Mouse (Mus musculus): Measurements from ENCODE around the gene Crabp2. TPM values are rescaled to one million over a fixed set of nuclear protein-coding genes. Genes with fewer than 3 reads are reported as not detected.

The Crabp2 gene
- polyA plus RNA-seq, 1 experiment from 2014 or later = 50.7 TPM

DNA sequence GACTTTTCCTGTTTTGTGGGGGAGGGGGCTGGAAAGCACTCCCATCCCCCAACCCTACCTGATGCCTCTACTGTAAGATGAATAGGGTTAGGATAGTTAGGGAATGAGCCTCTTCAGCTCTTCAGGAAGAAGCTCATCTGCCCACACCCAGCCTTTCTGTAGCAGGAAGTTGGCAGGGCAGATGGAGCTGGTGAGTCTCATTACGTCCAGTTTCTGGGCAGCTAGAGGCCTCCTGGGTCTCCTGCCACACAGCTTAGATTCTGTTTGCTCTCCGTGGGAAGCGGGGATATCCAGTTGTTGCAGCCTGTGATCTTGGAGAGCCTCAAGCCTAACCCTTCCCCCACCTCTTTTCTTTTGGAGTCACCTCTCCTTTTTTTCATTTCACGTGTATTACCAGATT is 38.6 kb upstream of the Crabp2 start:
- peak overlapping the region; percentile 62 for H3K4me2 ChIP-seq
- no peaks in the 10 kb centered on the region for H3K27me3 ChIP-seq
- peak overlapping the region; percentile 37 for H3K9ac ChIP-seq
- no peak overlapping the region; the same call in 1 of the 2 replicates for H3K4me3 ChIP-seq
- H3K4me1 ChIP-seq (replicated peaks) = peaks cover 42% of the 10 kb centered on the region
- no peaks in the 10 kb centered on the region for H3K9me3 ChIP-seq
- no peak for ATAC-seq (ENCODE audit: low FRiP score, low read depth)
- H3K27ac ChIP-seq (replicated peaks) = peak overlapping the region; percentile 81
- WGBS = 5% methylated on average over 4 of the region's 4 CpGs
- peaks cover 13% of the 10 kb centered on the region for H3K36me3 ChIP-seq

- Histone ChIP-seq H3K36me3 (peaks cover 19% of the 10 kb centered on the region), H3K4me1 (replicated peaks) (peaks cover 42% of the 10 kb centered on the region), H3K9ac (peak overlapping the region; percentile 37), H3K27ac (replicated peaks) (peak overlapping the region; percentile 81), H3K27me3 (no peaks in the 10 kb centered on the region), H3K4me3 (peak overlapping the region; percentile 39), H3K9me3 (no peaks in the 10 kb centered on the region), H3K4me2 (peak overlapping the region; percentile 62)
- WGBS = 4% methylated on average over 12 of the region's 12 CpGs
- 0 out of 2 replicates have a peak, but pooled peaks have one; percentile 9 for ATAC-seq (ENCODE audit: low FRiP score, low read depth)
Observed at GRCm38 (mm10) chr3:87910573-87911141, 37.8 kb upstream of the Crabp2 start.

DNA sequence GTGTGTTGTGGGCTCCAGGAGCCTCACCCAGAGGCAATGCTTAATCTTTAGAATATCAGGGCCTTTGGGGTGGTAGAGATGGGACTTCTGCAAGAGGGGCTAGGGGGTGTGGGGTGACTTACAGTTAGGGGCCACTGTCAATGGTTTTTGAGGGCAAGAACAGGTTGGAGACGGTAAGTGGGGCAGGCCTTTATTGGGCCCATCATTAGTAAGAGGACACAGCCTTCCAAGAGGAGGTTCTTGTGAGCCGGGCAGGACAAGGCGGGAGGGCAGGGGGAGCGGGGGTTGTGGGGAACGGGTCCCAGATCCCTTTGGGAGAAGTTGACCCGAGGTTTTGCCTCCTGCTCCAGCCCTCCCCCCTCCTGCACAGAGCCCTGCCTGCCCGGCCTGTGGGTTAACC is 35.0 kb upstream of the Crabp2 start:
- 79% methylated on average over 7 of the region's 7 CpGs for WGBS
- ATAC-seq (ENCODE audit: low FRiP score, low read depth) = no peak

DNA sequence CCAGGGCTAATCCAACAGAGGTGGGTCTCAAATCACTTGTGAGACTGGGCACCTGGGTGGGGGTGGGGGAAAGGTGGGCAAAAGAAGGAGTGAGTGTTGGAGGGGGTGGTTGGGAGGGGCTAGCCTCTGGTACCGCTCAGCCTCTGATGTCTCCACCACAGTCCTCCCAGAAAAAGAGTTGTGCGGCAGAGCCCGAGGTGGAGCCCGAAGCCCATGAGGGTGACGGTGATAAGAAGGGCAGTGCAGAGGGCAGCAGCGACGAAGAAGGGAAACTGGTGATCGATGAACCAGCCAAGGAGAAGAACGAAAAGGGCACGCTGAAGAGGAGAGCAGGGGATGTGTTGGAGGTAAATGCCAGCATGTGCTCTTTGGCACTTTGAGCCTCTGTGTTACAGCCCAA is 34.6 kb upstream of the Crabp2 start:
- peaks cover 24% of the 10 kb centered on the region for H3K4me1 ChIP-seq (replicated peaks)
- H3K9me3 ChIP-seq = no peaks in the 10 kb centered on the region
- H3K27ac ChIP-seq (replicated peaks) = no peak overlapping the region
- no peak overlapping the region for H3K4me3 ChIP-seq
- ATAC-seq (ENCODE audit: low FRiP score, low read depth) = no peak
- peaks cover 37% of the 10 kb centered on the region for H3K36me3 ChIP-seq
- WGBS = 93% methylated on average over 10 of the region's 10 CpGs
- H3K27me3 ChIP-seq = no peaks in the 10 kb centered on the region
- no peak overlapping the region for H3K9ac ChIP-seq
- no peak overlapping the region for H3K4me2 ChIP-seq

More for the DNA sequence above, 35.0 kb upstream of the Crabp2 start:
- H3K9ac ChIP-seq = no peak overlapping the region
- H3K27ac ChIP-seq (replicated peaks) = no peak overlapping the region
- H3K36me3 ChIP-seq = peaks cover 37% of the 10 kb centered on the region
- no peaks in the 10 kb centered on the region for H3K27me3 ChIP-seq
- no peaks in the 10 kb centered on the region for H3K9me3 ChIP-seq
- H3K4me3 ChIP-seq = no peak overlapping the region
- peaks cover 28% of the 10 kb centered on the region for H3K4me1 ChIP-seq (replicated peaks)
- H3K4me2 ChIP-seq = no peak overlapping the region

- Histone ChIP-seq H3K4me3 (no peak overlapping the region), H3K9me3 (no peaks in the 10 kb centered on the region), H3K4me1 (replicated peaks) (peaks cover 14% of the 10 kb centered on the region), H3K9ac (no peak overlapping the region), H3K27me3 (no peaks in the 10 kb centered on the region), H3K36me3 (peaks cover 40% of the 10 kb centered on the region), H3K27ac (replicated peaks) (no peak overlapping the region), H3K4me2 (no peak overlapping the region)
- WGBS = 84% methylated on average over 1 of the region's 1 CpGs
- ATAC-seq (ENCODE audit: low FRiP score, low read depth) = no peak
Observed at GRCm38 (mm10) chr3:87916990-87917389, 31.5 kb upstream of the Crabp2 start.

- ATAC-seq (ENCODE audit: low FRiP score, low read depth) = no peak
- Histone ChIP-seq H3K9ac (no peak overlapping the region), H3K27ac (replicated peaks) (peak overlapping the region; percentile 57), H3K4me3 (no peak overlapping the region), H3K4me2 (peak overlapping the region; percentile 75), H3K4me1 (replicated peaks) (peaks cover 14% of the 10 kb centered on the region), H3K27me3 (no peaks in the 10 kb centered on the region), H3K9me3 (no peaks in the 10 kb centered on the region), H3K36me3 (peaks cover 56% of the 10 kb centered on the region)
- 97% methylated on average over 1 of the region's 1 CpGs for WGBS
Observed at GRCm38 (mm10) chr3:87918551-87918950, 29.9 kb upstream of the Crabp2 start.

DNA sequence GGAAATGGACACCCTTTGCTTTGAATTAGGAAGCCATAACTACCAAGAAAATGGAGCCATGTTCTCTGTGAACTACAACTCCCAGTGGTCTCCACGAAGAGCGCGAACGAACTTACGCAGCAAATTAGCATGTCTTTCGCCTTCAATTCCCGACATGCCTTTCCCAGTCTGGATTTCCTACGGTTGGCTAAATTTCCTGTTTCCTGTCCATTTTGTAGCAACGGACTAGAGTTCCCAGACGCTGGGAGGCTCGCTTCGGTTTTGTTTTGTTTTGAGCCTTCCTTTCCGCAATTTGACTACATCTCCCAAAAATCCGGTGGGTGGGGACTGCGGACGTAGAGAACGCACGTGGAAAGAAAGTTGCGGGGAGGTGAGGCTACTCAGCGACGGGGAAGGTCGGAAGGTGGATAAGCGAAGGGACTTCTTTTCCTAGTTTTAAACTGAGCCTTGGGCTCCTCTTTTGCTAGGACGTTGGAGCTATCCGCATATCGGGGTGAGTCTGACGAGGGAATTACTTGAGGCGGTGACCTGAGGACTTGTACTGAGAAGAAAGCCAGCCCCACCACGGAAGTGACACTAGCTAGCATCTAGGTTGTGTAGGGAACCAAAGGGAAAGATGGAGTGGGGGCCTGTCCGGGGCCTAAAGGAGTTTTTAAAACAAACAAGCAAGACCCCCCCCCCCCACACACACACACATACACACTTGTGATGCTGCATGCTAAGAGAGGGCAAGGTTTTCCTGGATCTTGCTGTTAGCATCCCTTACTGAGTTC is 28.9 kb upstream of the Crabp2 start, which contains the start of gene Mrpl24:
Mrpl24 (plus strand) TSS at position 171 of the 773 bp plus-strand sequence.
- Histone ChIP-seq H3K27me3 (no peaks in the 10 kb centered on the region), H3K9me3 (no peaks in the 10 kb centered on the region), H3K4me1 (replicated peaks) (peaks cover 14% of the 10 kb centered on the region), H3K4me2 (peak within 1 kb of the TSS; percentile 75), H3K27ac (replicated peaks) (peak within 1 kb of the TSS; percentile 71), H3K36me3 (peaks cover 56% of the 10 kb centered on the region), H3K9ac (peak within 1 kb of the TSS; percentile 51), H3K4me3 (peak within 1 kb of the TSS; percentile 57)
- peak; percentile 88 for ATAC-seq (ENCODE audit: low FRiP score, low read depth)
- under 1% methylated on average over 30 of the region's 30 CpGs for WGBS

DNA sequence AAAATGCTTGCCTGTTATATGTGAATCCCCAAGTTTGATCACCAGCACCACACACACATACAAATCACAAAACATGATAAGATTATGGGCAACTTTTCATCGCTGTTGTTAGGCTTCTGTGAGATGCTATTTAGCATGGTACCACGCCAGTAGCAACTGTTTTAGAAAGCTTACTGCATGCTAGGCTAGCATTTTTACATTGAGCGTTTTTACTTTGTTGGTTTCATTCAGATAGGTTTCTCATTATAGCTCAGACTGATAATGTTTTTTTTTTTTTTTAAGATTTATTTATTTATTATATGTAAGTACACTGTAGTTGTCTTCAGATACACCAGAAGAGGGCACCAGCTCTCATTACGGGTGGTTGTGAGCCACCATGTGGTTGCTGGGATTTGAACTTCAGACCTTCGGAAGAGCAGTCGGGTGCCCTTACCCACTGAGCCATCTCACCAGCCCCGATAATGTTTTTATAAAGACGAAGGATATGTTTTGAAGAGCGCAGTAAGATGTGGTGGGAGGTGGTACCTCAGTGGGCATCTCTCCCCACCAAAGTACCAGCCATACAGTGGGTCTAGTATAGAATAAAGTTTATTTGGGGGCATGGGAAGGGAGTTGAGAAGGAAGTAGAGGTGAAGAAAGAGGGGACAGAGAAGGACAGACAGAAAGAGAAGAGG is 28.1 kb upstream of the Crabp2 start:
- Histone ChIP-seq H3K4me1 (replicated peaks) (peaks cover 14% of the 10 kb centered on the region), H3K36me3 (peaks cover 56% of the 10 kb centered on the region), H3K4me2 (peak overlapping the region; percentile 75), H3K9ac (peak overlapping the region; percentile 51; the same call in 1 of the 2 replicates), H3K27me3 (no peaks in the 10 kb centered on the region), H3K4me3 (peak overlapping the region; percentile 57), H3K9me3 (no peaks in the 10 kb centered on the region), H3K27ac (replicated peaks) (no peak overlapping the region)
- ATAC-seq (ENCODE audit: low FRiP score, low read depth) = no peak
- 69% methylated on average over 9 of the region's 9 CpGs for WGBS

GRCm38 (mm10) chr3:87924996-87925395 is 23.5 kb upstream of the Crabp2 start:
- Histone ChIP-seq H3K4me2 (no peak overlapping the region), H3K36me3 (peaks cover 50% of the 10 kb centered on the region), H3K27me3 (no peaks in the 10 kb centered on the region), H3K4me1 (replicated peaks) (peaks cover 25% of the 10 kb centered on the region), H3K9ac (no peak overlapping the region), H3K4me3 (no peak overlapping the region), H3K9me3 (no peaks in the 10 kb centered on the region), H3K27ac (replicated peaks) (no peak overlapping the region)
- WGBS = 90% methylated on average over 7 of the region's 7 CpGs
- ATAC-seq (ENCODE audit: low FRiP score, low read depth) = no peak

- peaks cover 50% of the 10 kb centered on the region for H3K36me3 ChIP-seq
- no peaks in the 10 kb centered on the region for H3K9me3 ChIP-seq
- H3K4me2 ChIP-seq = no peak overlapping the region
- no peak overlapping the region for H3K4me3 ChIP-seq
- H3K27me3 ChIP-seq = no peaks in the 10 kb centered on the region
- 95% methylated on average over 5 of the region's 5 CpGs for WGBS
- no peak overlapping the region for H3K9ac ChIP-seq
- ATAC-seq (ENCODE audit: low FRiP score, low read depth) = no peak
- H3K27ac ChIP-seq (replicated peaks) = no peak overlapping the region
- H3K4me1 ChIP-seq (replicated peaks) = peaks cover 31% of the 10 kb centered on the region
Observed at GRCm38 (mm10) chr3:87927452-87927851, 21.0 kb upstream of the Crabp2 start.

DNA sequence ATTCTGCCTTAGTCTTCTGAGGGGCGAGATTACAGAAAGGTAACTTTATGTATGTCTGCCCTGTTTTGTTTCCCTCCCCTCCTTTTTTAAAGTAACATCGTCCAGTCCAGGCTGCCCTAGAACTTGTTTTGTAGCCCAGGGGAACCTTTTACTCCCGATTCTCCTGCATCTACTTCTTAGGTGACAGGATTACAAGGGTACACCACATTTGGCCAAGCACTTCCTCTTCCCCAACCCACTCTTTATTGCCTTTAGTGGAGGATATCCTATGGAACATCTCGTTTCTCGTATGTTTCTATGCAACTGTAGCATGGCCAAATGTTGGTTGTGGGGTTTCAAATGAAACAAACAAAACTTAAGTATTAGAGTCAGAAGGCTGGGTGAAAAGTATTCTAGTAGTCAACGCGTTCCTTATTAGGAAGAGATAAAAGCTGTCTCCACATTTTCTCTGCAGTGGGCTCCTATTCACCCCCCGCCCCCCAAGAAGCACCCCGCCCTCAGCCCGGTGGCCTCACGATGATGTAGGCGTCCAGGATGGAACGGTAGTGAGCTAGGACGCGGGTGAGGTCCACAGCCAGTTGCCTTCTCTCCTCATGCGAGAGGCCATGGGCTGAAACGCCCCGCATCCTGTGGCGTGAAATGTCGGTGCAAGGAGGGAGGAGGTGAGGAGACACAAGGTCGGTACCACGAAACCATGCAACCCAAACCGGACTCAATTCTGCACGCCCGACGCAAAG is 19.0 kb upstream of the Crabp2 start:
- no peak; the same call in 1 of the 2 replicates for ATAC-seq (ENCODE audit: low FRiP score, low read depth)
- 9% methylated on average over 26 of the region's 26 CpGs for WGBS
- H3K4me1 ChIP-seq (replicated peaks) = peaks cover 43% of the 10 kb centered on the region
- peak overlapping the region; percentile 97 for H3K4me3 ChIP-seq
- H3K36me3 ChIP-seq = peaks cover 43% of the 10 kb centered on the region
- peak overlapping the region; percentile 97 for H3K9ac ChIP-seq
- H3K4me2 ChIP-seq = peak overlapping the region; percentile 88
- H3K9me3 ChIP-seq = no peaks in the 10 kb centered on the region
- H3K27me3 ChIP-seq = no peaks in the 10 kb centered on the region
- H3K27ac ChIP-seq (replicated peaks) = peak overlapping the region; percentile 94

Measured in hindbrain, embryonic 15.5 days (tissue).